Mouse (Mus musculus) ES-Bruce4 (cell line): ENCODE data around the gene Calu. TPM values are rescaled to one million over a fixed set of nuclear protein-coding genes. Genes with fewer than 3 reads are reported as not detected.

Source experiments
- H3K27ac ChIP-seq: 2 replicates; pipeline ENCODE4 v1.5.1; 2012; ENCODE audit warnings: low read length, inconsistent platforms; ENCODE audit not compliant: insufficient read depth
- H3K27me3 ChIP-seq: 2 replicates; pipeline ENCODE4 v1.6.1; 2012; ENCODE audit warnings: mild to moderate bottlenecking, low read length, inconsistent platforms; ENCODE audit not compliant: control insufficient read depth, poor library complexity, insufficient read depth, severe bottlenecking
- H3K36me3 ChIP-seq: 2 replicates; pipeline ENCODE4 v1.6.1; 2012; ENCODE audit warnings: inconsistent platforms, mild to moderate bottlenecking, low read length, moderate library complexity; ENCODE audit not compliant: control insufficient read depth, poor library complexity, insufficient read depth, severe bottlenecking
- H3K4me1 ChIP-seq: one replicate; pipeline ENCODE4 v1.8.1; 2011; ENCODE audit warnings: low read length; ENCODE audit not compliant: control insufficient read depth, insufficient read depth
- H3K4me3 ChIP-seq: 2 replicates; pipeline ENCODE4 v1.5.1; 2011; ENCODE audit warnings: low read depth, mild to moderate bottlenecking, low read length
- H3K9ac ChIP-seq: 2 replicates; pipeline ENCODE4 v1.6.1; 2012; ENCODE audit warnings: low read depth, mild to moderate bottlenecking, inconsistent platforms; ENCODE audit not compliant: poor library complexity, severe bottlenecking
- H3K9me3 ChIP-seq: replicated peaks from 2 replicates; pipeline ENCODE4 v1.6.1; 2012; ENCODE audit warnings: mild to moderate bottlenecking, low read length, inconsistent platforms; ENCODE audit not compliant: control insufficient read depth, poor library complexity, insufficient read depth, severe bottlenecking
- CTCF ChIP-seq: IDR thresholded peaks from one replicate; pipeline ENCODE4 v1.8.1; 2011; ENCODE audit warnings: low read depth, low read length
- EP300 ChIP-seq: IDR thresholded peaks from 2 replicates; pipeline ENCODE4 v1.6.1; 2011; ENCODE audit warnings: low read depth, low read length; ENCODE audit not compliant: insufficient read depth
- POLR2A ChIP-seq: IDR thresholded peaks from one replicate; pipeline ENCODE4 v1.8.1; 2011; ENCODE audit warnings: low read length; ENCODE audit not compliant: insufficient read depth
- polyA plus RNA-seq: library from polyadenylated mRNA; stranded (reverse); fragments of >200 nt; gene quantifications from 2 replicates; pipeline ENCODE4 v1.2.4, GENCODE M21; 2011; ENCODE audit warnings: low read depth; ENCODE audit not compliant: missing spikeins, insufficient read depth, insufficient read length

Gene Calu
- polyA plus RNA-seq, 1 experiment, result 284 TPM

DNA sequence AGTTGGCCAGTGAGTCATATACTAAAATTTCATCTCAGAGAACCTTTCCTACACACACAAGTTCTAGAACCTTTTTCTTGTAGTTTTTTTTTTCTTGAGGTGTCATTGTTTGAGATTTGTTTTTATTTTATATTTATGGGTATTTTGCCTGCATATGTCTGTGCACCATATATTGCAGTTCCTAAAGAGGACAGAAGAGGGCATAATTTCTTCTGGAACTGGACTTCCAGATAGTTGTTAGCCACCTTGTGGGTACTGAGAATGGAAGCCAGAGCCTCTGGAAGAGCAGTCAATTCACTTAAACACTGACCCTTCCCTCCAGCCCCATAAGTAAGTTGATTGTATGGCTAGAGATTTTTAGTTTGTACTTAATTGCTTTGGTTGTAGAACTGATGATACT is 3.7 kb downstream of the Calu start:
- Histone ChIP-seq H3K9ac (no peak overlapping the region), H3K27ac (no peak overlapping the region), H3K27me3 (no peaks in the 10 kb centered on the region), H3K9me3 (no peaks in the 10 kb centered on the region), H3K4me1 (no peaks in the 10 kb centered on the region), H3K4me3 (no peak overlapping the region), H3K36me3 (peaks cover 6% of the 10 kb centered on the region)
- TF ChIP-seq EP300 (no peak), CTCF (no peak), POLR2A (no peak)

DNA sequence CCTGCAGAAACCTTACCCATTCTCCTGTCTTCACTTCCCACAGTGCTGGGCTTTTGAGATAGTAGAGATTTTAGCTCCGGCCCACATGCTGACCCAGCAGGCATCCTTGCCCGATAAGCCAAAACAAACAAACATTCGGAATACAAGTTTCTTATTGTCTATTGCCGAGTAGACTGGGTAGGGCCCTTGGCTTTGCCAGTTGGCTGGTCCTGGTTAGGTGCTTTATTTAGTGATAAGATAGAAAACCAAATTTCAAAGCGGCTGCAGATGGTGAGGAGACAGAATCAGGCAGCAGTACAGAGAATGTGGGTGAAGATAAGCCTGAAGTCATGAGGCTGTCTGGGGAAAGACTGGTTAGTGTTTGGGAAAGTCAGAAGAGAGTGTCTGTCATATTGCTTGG is 4.9 kb downstream of the Calu start:
- no peaks in the 10 kb centered on the region for H3K27me3 ChIP-seq
- peaks cover 15% of the 10 kb centered on the region for H3K36me3 ChIP-seq
- H3K9ac ChIP-seq, result no peak overlapping the region
- no peaks in the 10 kb centered on the region for H3K4me1 ChIP-seq
- no peak overlapping the region for H3K27ac ChIP-seq
- H3K9me3 ChIP-seq, result no peaks in the 10 kb centered on the region
- no peak overlapping the region for H3K4me3 ChIP-seq
- TF ChIP-seq POLR2A (no peak), EP300 (no peak), CTCF (no peak)

DNA sequence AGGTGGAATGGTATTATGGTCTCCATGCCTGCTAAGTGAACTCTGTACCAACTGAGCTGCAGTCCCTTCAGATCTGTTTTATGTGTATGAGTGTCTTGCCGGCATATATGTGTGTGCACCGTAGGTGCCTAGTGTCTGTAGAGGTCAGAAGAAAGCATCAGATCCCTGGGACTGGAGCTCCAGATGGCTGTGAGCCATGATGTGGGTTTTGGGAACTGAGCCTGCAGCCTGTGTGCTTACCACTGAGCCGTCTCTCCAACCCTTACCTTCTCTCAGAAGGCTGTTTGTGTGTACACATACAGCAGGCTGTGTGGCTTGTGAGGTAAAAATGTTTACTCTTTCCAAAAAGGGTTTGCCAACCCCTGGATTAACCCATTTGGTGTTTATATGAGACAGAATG is 11.5 kb downstream of the Calu start:
- Histone ChIP-seq H3K27ac (no peak overlapping the region), H3K4me1 (no peaks in the 10 kb centered on the region), H3K36me3 (peaks cover 34% of the 10 kb centered on the region)

DNA sequence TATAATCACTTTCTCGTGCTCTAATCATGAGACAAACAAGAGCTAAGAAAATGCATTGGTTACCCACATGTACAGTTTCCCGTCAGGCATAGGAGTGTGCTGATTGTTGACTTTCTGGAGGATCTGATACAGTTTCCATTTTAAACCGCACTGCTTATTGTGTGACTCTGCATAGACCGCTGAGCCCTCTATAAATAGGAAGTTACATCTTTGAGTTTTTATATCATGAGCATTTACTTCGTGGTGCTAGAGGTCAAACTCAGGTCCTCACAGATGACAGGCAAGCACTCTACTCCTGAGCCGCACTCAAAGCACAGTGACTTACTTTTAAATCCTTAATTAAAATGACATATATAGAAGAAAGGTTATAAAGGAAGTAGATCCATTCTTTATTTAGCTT is 12.3 kb downstream of the Calu start:
- H3K4me3 ChIP-seq, result no peak overlapping the region
- no peak overlapping the region for H3K27ac ChIP-seq
- H3K36me3 ChIP-seq, result peaks cover 34% of the 10 kb centered on the region
- no peaks in the 10 kb centered on the region for H3K27me3 ChIP-seq
- TF ChIP-seq CTCF (no peak), EP300 (no peak), POLR2A (no peak)
- H3K4me1 ChIP-seq, result no peaks in the 10 kb centered on the region
- H3K9me3 ChIP-seq, result no peaks in the 10 kb centered on the region
- no peak overlapping the region for H3K9ac ChIP-seq

More for the DNA sequence above, 11.5 kb downstream of the Calu start:
- no peak for TF ChIP-seq POLR2A
- TF ChIP-seq CTCF, result no peak
- TF ChIP-seq EP300, result no peak
- Histone ChIP-seq H3K27me3 (no peaks in the 10 kb centered on the region), H3K4me3 (no peak overlapping the region), H3K9ac (no peak overlapping the region), H3K9me3 (no peaks in the 10 kb centered on the region)

DNA sequence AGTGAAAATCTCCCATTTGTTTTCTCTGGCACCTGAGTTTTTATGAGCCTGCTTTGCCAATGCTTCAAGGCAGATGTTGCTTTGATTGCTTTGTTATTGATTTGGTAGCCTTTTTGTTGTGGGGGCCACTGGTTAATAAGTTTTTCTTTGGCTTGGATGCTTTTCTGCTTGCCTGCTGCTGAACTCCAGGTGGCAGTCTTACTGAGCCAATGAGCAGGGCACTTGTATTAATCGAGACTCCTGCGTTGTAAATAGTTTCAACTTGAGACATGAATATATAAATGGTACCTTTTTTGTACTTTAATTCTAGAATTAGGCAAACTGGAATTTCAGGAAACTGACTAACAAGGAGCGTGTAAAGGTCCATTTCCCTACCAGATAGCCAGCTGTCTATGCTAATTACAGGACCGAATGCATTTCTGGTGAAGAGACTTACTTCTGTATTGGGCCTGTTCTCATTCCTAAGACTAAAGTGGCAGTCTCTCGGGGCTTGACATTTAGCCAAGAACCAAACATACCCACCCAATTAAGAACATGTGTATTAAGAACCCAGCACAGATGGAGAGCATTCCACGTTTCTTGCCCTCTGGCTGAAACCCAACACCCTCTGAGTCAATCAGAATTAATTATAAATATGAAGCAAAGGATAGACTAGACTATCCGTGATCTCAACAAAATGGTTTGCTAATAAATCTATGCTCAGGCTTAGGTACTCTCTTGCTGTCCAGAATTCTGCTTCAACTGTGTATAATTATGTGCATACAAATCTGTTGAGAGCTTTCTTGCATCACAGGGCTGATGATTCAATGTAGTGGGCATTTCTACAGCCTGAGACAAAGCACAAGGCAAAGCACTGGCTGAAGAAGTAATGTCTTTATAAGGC is 14.6 kb downstream of the Calu start:
- no peaks in the 10 kb centered on the region for H3K9me3 ChIP-seq
- no peak for TF ChIP-seq POLR2A
- TF ChIP-seq CTCF, result no peak
- TF ChIP-seq EP300, result no peak
- peaks cover 37% of the 10 kb centered on the region for H3K36me3 ChIP-seq
- H3K4me1 ChIP-seq, result no peaks in the 10 kb centered on the region
- no peaks in the 10 kb centered on the region for H3K27me3 ChIP-seq
- H3K9ac ChIP-seq, result no peak overlapping the region
- no peak overlapping the region for H3K4me3 ChIP-seq
- H3K27ac ChIP-seq, result no peak overlapping the region

DNA sequence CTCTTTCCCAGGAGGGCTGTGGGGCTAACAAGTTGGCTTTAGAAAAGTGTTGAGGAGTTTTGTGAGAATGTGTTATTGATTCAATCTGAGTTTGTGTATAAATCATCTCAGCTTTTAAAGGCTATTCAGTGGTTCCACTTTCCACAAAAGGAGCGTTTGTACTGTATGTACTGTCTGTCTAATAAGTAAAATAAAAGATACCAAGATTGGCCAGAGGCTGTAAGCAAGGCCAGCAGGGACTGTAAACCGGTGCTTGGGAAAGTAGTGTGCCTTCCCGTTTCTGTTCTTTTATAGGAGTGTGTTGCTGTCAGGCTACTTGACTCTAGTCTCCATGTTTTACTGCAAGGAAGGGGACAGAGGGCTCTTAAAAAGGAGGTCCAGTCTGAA is 15.3 kb downstream of the Calu start:
- Histone ChIP-seq H3K9ac (no peak overlapping the region), H3K27ac (no peak overlapping the region), H3K9me3 (no peaks in the 10 kb centered on the region), H3K4me1 (no peaks in the 10 kb centered on the region), H3K4me3 (no peak overlapping the region), H3K27me3 (no peaks in the 10 kb centered on the region), H3K36me3 (peaks cover 36% of the 10 kb centered on the region)
- TF ChIP-seq CTCF (no peak), POLR2A (no peak), EP300 (no peak)
